Mouse (Mus musculus): Measurements from ENCODE around the gene Snrpd2. TPM values are rescaled to one million over a fixed set of nuclear protein-coding genes. Genes with fewer than 3 reads are reported as not detected.
A peak's percentile ranks its signal among the peaks of the same experiment; 100 is the strongest.

Snrpd2 gene
- polyA plus RNA-seq, 1 experiment: 19.0 TPM

- Histone ChIP-seq H3K4me1 (ENCODE audit: control insufficient read depth, insufficient read depth, insufficient read length) (peaks cover 5% of the 10 kb centered on the region), H3K27ac (ENCODE audit: insufficient read depth, low read length) (0 out of 2 replicates have a peak overlapping the region, but pooled peaks have one; percentile 4), H3K4me3 (ENCODE audit: extremely low read depth, insufficient read depth, insufficient read length) (no peak overlapping the region), H3K36me3 (ENCODE audit: control insufficient read depth, insufficient read depth, low read length) (peaks cover 8% of the 10 kb centered on the region), H3K27me3 (ENCODE audit: control insufficient read depth, insufficient read depth, low read length) (no peaks in the 10 kb centered on the region)
- TF ChIP-seq CTCF (IDR thresholded peaks at IDR 0.05; ENCODE audit: extremely low read depth, insufficient read depth, insufficient read length, insufficient replicate concordance) (no peak), POLR2A (IDR thresholded peaks at IDR 0.05; ENCODE audit: low read depth, low read length) (no peak)
- DNase-seq (ENCODE audit: low read depth in 1 of 2, low spot score in 2 of 2): no peak
- WGBS: 33% methylated on average over 4 of the region's 4 CpGs
Measured at GRCm38 (mm10) chr7:19130657-19131056, 18.9 kb upstream of the Snrpd2 start.

DNA sequence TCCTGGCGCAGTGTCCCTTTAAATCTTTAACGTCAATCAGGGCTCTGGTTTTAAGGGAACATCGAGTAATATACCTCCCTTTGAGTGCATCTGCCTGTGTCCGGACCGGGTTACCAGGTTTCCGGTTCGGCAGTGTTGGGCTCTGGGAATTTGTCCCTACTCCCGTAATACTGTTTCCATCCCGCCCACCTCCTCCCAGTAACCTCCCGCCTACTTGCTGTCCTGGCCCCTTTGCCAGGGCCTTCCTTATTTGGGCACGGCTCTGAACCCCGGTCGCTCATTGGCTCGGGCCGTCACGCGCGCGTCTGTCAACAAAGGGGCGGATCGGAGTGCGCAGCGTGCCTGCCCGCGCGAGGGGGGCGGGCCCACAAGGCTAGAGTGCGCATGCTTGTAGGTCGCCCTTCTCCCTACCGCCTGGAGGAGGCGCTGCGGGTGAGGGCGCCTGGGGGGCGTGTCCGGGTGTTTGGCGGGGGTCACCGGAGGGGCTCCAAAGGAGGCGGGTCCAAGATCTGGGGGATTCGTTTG lies 18.1 kb upstream of the Snrpd2 start:
- peak overlapping the region; percentile 46; the same call in 1 of the 2 replicates for H3K27ac ChIP-seq (ENCODE audit: insufficient read depth, low read length)

GRCm38 (mm10) chr7:19136168-19136567 lies 13.4 kb upstream of the Snrpd2 start:
- TF ChIP-seq CTCF (IDR thresholded peaks at IDR 0.05; ENCODE audit: extremely low read depth, insufficient read depth, insufficient read length, insufficient replicate concordance) (no peak), POLR2A (IDR thresholded peaks at IDR 0.05; ENCODE audit: low read depth, low read length) (no peak)
- H3K36me3 ChIP-seq (ENCODE audit: control insufficient read depth, insufficient read depth, low read length): peaks cover 21% of the 10 kb centered on the region
- no peak overlapping the region for H3K27ac ChIP-seq (ENCODE audit: insufficient read depth, low read length)
- peaks cover 5% of the 10 kb centered on the region for H3K4me1 ChIP-seq (ENCODE audit: control insufficient read depth, insufficient read depth, insufficient read length)
- WGBS: 92% methylated on average over 13 of the region's 13 CpGs
- no peaks in the 10 kb centered on the region for H3K27me3 ChIP-seq (ENCODE audit: control insufficient read depth, insufficient read depth, low read length)
- H3K4me3 ChIP-seq (ENCODE audit: extremely low read depth, insufficient read depth, insufficient read length): no peak overlapping the region
- no peak for DNase-seq (ENCODE audit: low read depth in 1 of 2, low spot score in 2 of 2)

More for the DNA sequence above, 18.1 kb upstream of the Snrpd2 start:
- TF ChIP-seq CTCF (IDR thresholded peaks at IDR 0.05; ENCODE audit: extremely low read depth, insufficient read depth, insufficient read length, insufficient replicate concordance) (peak; percentile 66), POLR2A (IDR thresholded peaks at IDR 0.05; ENCODE audit: low read depth, low read length) (no peak)
- H3K36me3 ChIP-seq (ENCODE audit: control insufficient read depth, insufficient read depth, low read length): peaks cover 14% of the 10 kb centered on the region
- WGBS: 1% methylated on average over 39 of the region's 39 CpGs
- no peaks in the 10 kb centered on the region for H3K27me3 ChIP-seq (ENCODE audit: control insufficient read depth, insufficient read depth, low read length)
- H3K4me3 ChIP-seq (ENCODE audit: extremely low read depth, insufficient read depth, insufficient read length): peak overlapping the region; percentile 44
- DNase-seq (ENCODE audit: low read depth in 1 of 2, low spot score in 2 of 2): peak; percentile 77 to 89
- H3K4me1 ChIP-seq (ENCODE audit: control insufficient read depth, insufficient read depth, insufficient read length): peaks cover 5% of the 10 kb centered on the region

DNA sequence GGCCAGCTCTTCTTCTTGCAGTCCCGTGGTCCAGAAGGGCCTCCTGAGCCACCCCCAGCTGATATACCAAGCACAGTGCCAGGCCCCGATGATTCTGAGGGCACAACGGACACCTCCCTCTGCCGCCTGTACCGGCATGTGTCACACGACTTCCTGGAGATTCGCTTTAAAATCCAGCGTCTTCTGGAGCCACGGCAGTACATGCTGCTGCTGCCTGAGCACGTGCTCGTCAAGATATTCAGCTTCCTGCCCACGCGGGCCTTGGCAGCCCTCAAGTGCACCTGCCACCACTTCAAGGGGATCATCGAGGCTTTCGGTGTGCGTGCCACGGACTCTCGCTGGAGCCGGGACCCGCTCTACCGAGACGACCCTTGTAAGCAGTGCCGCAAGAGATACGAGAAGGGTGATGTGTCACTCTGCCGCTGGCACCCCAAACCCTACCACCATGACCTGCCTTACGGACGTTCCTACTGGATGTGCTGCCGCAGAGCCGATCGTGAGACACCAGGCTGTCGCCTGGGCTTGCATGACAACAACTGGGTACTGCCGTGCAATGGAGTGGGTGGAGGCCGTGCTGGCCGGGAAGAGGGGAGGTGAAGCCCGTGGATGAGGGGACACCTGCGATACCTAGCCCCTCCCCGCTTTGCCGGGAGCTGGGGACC lies 12.7 kb upstream of the Snrpd2 start:
- Histone ChIP-seq H3K27me3 (ENCODE audit: control insufficient read depth, insufficient read depth, low read length) (no peaks in the 10 kb centered on the region), H3K4me3 (ENCODE audit: extremely low read depth, insufficient read depth, insufficient read length) (no peak overlapping the region), H3K27ac (ENCODE audit: insufficient read depth, low read length) (no peak overlapping the region), H3K36me3 (ENCODE audit: control insufficient read depth, insufficient read depth, low read length) (peaks cover 21% of the 10 kb centered on the region), H3K4me1 (ENCODE audit: control insufficient read depth, insufficient read depth, insufficient read length) (peaks cover 2% of the 10 kb centered on the region; the same call in 1 of the 2 replicates)
- WGBS: 90% methylated on average over 38 of the region's 38 CpGs
- DNase-seq (ENCODE audit: low read depth in 1 of 2, low spot score in 2 of 2): no peak
- no peak for TF ChIP-seq CTCF (IDR thresholded peaks at IDR 0.05; ENCODE audit: extremely low read depth, insufficient read depth, insufficient read length, insufficient replicate concordance)
- no peak for TF ChIP-seq POLR2A (IDR thresholded peaks at IDR 0.05; ENCODE audit: low read depth, low read length)

DNA sequence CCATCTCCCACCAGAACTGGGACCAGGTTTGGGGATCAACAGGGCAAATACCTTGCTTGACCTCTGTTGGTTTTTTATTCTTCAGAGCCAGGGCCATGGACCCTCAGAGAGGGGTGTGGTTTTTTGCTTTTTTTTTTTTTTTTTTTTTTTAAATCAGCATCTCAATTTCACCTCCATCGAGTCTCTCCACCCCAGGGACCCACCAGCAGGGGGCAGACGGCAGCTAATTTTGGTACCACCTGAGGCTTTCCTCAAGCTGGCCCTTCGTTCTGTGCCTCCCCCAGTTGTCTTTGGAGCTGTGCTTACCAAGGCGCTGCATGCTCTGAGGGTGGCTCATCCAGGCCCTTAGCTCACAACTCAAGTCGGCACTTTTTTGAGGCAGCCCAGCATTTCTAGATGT lies 12.1 kb upstream of the Snrpd2 start:
- H3K4me1 ChIP-seq (ENCODE audit: control insufficient read depth, insufficient read depth, insufficient read length): no peaks in the 10 kb centered on the region
- no peak overlapping the region for H3K27ac ChIP-seq (ENCODE audit: insufficient read depth, low read length)
- H3K27me3 ChIP-seq (ENCODE audit: control insufficient read depth, insufficient read depth, low read length): no peaks in the 10 kb centered on the region
- peaks cover 21% of the 10 kb centered on the region for H3K36me3 ChIP-seq (ENCODE audit: control insufficient read depth, insufficient read depth, low read length)
- WGBS: 40% methylated on average over 5 of the region's 5 CpGs
- peak in 1 of 2 experiments; percentile 52 for DNase-seq (ENCODE audit: low read depth in 1 of 2, low spot score in 2 of 2)
- peak; percentile 35; the same call in 1 of the 2 replicates for TF ChIP-seq CTCF (IDR thresholded peaks at IDR 0.05; ENCODE audit: extremely low read depth, insufficient read depth, insufficient read length, insufficient replicate concordance)
- TF ChIP-seq POLR2A (IDR thresholded peaks at IDR 0.05; ENCODE audit: low read depth, low read length): no peak
- no peak overlapping the region for H3K4me3 ChIP-seq (ENCODE audit: extremely low read depth, insufficient read depth, insufficient read length)

DNA sequence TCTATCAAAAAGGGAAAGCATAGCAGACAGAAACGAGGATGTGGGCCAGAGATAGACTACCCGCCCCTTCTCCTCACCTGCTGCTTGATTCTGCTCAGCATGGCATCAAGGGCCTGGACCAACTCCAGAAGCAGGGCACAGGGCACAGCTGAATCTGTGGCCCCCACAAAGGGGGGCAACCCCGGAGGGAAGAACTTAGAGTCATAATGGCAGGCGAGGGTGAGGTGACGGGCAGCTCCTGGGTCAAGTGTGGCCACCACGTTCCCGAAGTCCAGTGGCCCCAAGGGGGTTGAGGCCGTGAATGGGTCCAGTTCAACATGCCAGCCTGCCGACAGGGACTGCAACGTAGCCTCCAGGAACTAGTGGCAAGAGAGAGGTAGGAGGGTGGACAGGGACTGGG lies 2.7 kb upstream of the Snrpd2 start:
- 91% methylated on average over 10 of the region's 10 CpGs for WGBS
- H3K27me3 ChIP-seq (ENCODE audit: control insufficient read depth, insufficient read depth, low read length): no peaks in the 10 kb centered on the region
- no peak for DNase-seq (ENCODE audit: low read depth in 1 of 2, low spot score in 2 of 2)
- H3K4me3 ChIP-seq (ENCODE audit: extremely low read depth, insufficient read depth, insufficient read length): no peak overlapping the region
- peaks cover 7% of the 10 kb centered on the region; the same call in 1 of the 2 replicates for H3K4me1 ChIP-seq (ENCODE audit: control insufficient read depth, insufficient read depth, insufficient read length)
- peaks cover 1% of the 10 kb centered on the region; the same call in 1 of the 2 replicates for H3K36me3 ChIP-seq (ENCODE audit: control insufficient read depth, insufficient read depth, low read length)
- no peak overlapping the region for H3K27ac ChIP-seq (ENCODE audit: insufficient read depth, low read length)
- TF ChIP-seq POLR2A (IDR thresholded peaks at IDR 0.05; ENCODE audit: low read depth, low read length) (no peak), CTCF (IDR thresholded peaks at IDR 0.05; ENCODE audit: extremely low read depth, insufficient read depth, insufficient read length, insufficient replicate concordance) (no peak)

Data from spleen, adult 2 months (tissue).